Mouse (Mus musculus): ENCODE data around the gene Cnga4. TPM values are rescaled to one million over a fixed set of nuclear protein-coding genes. Genes with fewer than 3 reads are reported as not detected.

Gene Cnga4
- polyA plus RNA-seq, 1 experiment, result 0.37 TPM

- no peak for TF ChIP-seq POLR2A (IDR thresholded peaks at IDR 0.05; ENCODE audit: borderline replicate concordance, extremely low read depth, insufficient read depth, insufficient read length, poor library complexity, severe bottlenecking)
- TF ChIP-seq CTCF (IDR thresholded peaks at IDR 0.05; ENCODE audit: borderline replicate concordance, extremely low read depth, insufficient read depth, insufficient read length), result no peak
- DNase-seq (ENCODE audit: low read depth), result no peak
These were observed 14.1 kb upstream of the Cnga4 start for GRCm38 (mm10) chr7:105390236-105390635.

GRCm38 (mm10) chr7:105394606-105395005 lies 9.8 kb upstream of the Cnga4 start:
- DNase-seq (ENCODE audit: low read depth), result no peak

GRCm38 (mm10) chr7:105395131-105395820 lies 9.1 kb upstream of the Cnga4 start:
- TF ChIP-seq POLR2A (IDR thresholded peaks at IDR 0.05; ENCODE audit: borderline replicate concordance, extremely low read depth, insufficient read depth, insufficient read length, poor library complexity, severe bottlenecking) (no peak), CTCF (IDR thresholded peaks at IDR 0.05; ENCODE audit: borderline replicate concordance, extremely low read depth, insufficient read depth, insufficient read length) (no peak)

More at GRCm38 (mm10) chr7:105394606-105395005, 9.8 kb upstream of the Cnga4 start:
- no peak for TF ChIP-seq CTCF (IDR thresholded peaks at IDR 0.05; ENCODE audit: borderline replicate concordance, extremely low read depth, insufficient read depth, insufficient read length)
- TF ChIP-seq POLR2A (IDR thresholded peaks at IDR 0.05; ENCODE audit: borderline replicate concordance, extremely low read depth, insufficient read depth, insufficient read length, poor library complexity, severe bottlenecking), result no peak

GRCm38 (mm10) chr7:105396126-105396525 lies 8.2 kb upstream of the Cnga4 start:
- no peak for DNase-seq (ENCODE audit: low read depth)
- TF ChIP-seq CTCF (IDR thresholded peaks at IDR 0.05; ENCODE audit: borderline replicate concordance, extremely low read depth, insufficient read depth, insufficient read length), result no peak
- no peak for TF ChIP-seq POLR2A (IDR thresholded peaks at IDR 0.05; ENCODE audit: borderline replicate concordance, extremely low read depth, insufficient read depth, insufficient read length, poor library complexity, severe bottlenecking)

More at GRCm38 (mm10) chr7:105395131-105395820, 9.1 kb upstream of the Cnga4 start:
- no peak for DNase-seq (ENCODE audit: low read depth)

- TF ChIP-seq CTCF (IDR thresholded peaks at IDR 0.05; ENCODE audit: borderline replicate concordance, extremely low read depth, insufficient read depth, insufficient read length) (no peak), POLR2A (IDR thresholded peaks at IDR 0.05; ENCODE audit: borderline replicate concordance, extremely low read depth, insufficient read depth, insufficient read length, poor library complexity, severe bottlenecking) (no peak)
- DNase-seq (ENCODE audit: low read depth), result no peak
These were observed 5.1 kb upstream of the Cnga4 start for GRCm38 (mm10) chr7:105399058-105399934.

GRCm38 (mm10) chr7:105399935-105400624 lies 4.3 kb upstream of the Cnga4 start, which contains the start of gene Fam160a2:
TSS of gene Fam160a2 (minus strand) at chr7:105400054.
- DNase-seq (ENCODE audit: low read depth), result peak; percentile 100
- TF ChIP-seq CTCF (IDR thresholded peaks at IDR 0.05; ENCODE audit: borderline replicate concordance, extremely low read depth, insufficient read depth, insufficient read length), result no peak
- TF ChIP-seq POLR2A (IDR thresholded peaks at IDR 0.05; ENCODE audit: borderline replicate concordance, extremely low read depth, insufficient read depth, insufficient read length, poor library complexity, severe bottlenecking), result peak; percentile 88

GRCm38 (mm10) chr7:105406322-105406721 lies 2.0 kb downstream of the Cnga4 start:
- DNase-seq (ENCODE audit: low read depth), result no peak
- TF ChIP-seq POLR2A (IDR thresholded peaks at IDR 0.05; ENCODE audit: borderline replicate concordance, extremely low read depth, insufficient read depth, insufficient read length, poor library complexity, severe bottlenecking), result no peak
- no peak for TF ChIP-seq CTCF (IDR thresholded peaks at IDR 0.05; ENCODE audit: borderline replicate concordance, extremely low read depth, insufficient read depth, insufficient read length)

- peak; percentile 94 for TF ChIP-seq CTCF (IDR thresholded peaks at IDR 0.05; ENCODE audit: borderline replicate concordance, extremely low read depth, insufficient read depth, insufficient read length)
- peak; percentile 73 for DNase-seq (ENCODE audit: low read depth)
These were observed 7.7 kb downstream of the Cnga4 start for GRCm38 (mm10) chr7:105411874-105412632.

GRCm38 (mm10) chr7:105414385-105414784 lies 10.0 kb downstream of the Cnga4 start:
- TF ChIP-seq CTCF (IDR thresholded peaks at IDR 0.05; ENCODE audit: borderline replicate concordance, extremely low read depth, insufficient read depth, insufficient read length) (no peak), POLR2A (IDR thresholded peaks at IDR 0.05; ENCODE audit: borderline replicate concordance, extremely low read depth, insufficient read depth, insufficient read length, poor library complexity, severe bottlenecking) (no peak)
- no peak for DNase-seq (ENCODE audit: low read depth)

GRCm38 (mm10) chr7:105416529-105416928 lies 12.2 kb downstream of the Cnga4 start:
- no peak for DNase-seq (ENCODE audit: low read depth)
- TF ChIP-seq CTCF (IDR thresholded peaks at IDR 0.05; ENCODE audit: borderline replicate concordance, extremely low read depth, insufficient read depth, insufficient read length), result no peak
- no peak for TF ChIP-seq POLR2A (IDR thresholded peaks at IDR 0.05; ENCODE audit: borderline replicate concordance, extremely low read depth, insufficient read depth, insufficient read length, poor library complexity, severe bottlenecking)

Data from brain, embryonic 14.5 days (tissue).